Mouse (Mus musculus) c-Kit-positive CD71-negative TER-119-negative erythroid progenitor cells, embryonic 14.5 days (primary cell): Measurements from ENCODE around the gene B4galnt1.
A peak's percentile ranks its signal among the peaks of the same experiment; 100 is the strongest.
"Not testable (repeated sequence)": the region's sequence is repeated elsewhere in the genome, so short reads cannot be mapped to it uniquely, and the experiment has no call there.

Source experiments
- DNase-seq: peaks from one replicate; pipeline ENCODE4 v3.0.0-alpha.2; 2013; ENCODE audit warnings: low read depth

The B4galnt1 gene

GRCm38 (mm10) chr10:127143228-127143627 is 21.8 kb upstream of the B4galnt1 start:
- no peak for DNase-seq

- no peak for DNase-seq
Observed at GRCm38 (mm10) chr10:127144536-127144935, 20.5 kb upstream of the B4galnt1 start.

GRCm38 (mm10) chr10:127145303-127145702 is 19.7 kb upstream of the B4galnt1 start:
- no peak for DNase-seq

GRCm38 (mm10) chr10:127147135-127147534 is 17.9 kb upstream of the B4galnt1 start:
- no peak for DNase-seq

GRCm38 (mm10) chr10:127150471-127150872 is 14.6 kb upstream of the B4galnt1 start:
- DNase-seq = no peak

DNA sequence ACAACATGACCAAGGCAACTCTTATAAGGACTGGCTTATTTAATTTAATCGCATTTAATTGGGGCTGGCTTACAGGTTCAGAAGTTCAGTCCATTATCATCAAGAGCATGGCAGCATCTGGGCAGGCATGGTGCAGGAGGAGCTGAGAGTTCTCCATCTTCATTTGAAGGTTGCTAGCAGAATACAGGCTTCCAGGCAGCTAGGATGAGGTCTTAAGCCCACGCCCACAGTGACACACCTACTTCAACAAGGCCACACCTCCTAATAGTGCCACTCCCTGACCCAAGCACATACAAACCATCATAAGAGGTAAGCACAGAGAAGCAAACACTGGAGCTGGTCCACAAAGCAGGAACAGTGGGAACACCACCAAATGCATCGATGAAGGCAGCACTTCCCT is 13.8 kb upstream of the B4galnt1 start:
- DNase-seq = not testable (repeated sequence)

GRCm38 (mm10) chr10:127152556-127152955 is 12.5 kb upstream of the B4galnt1 start:
- DNase-seq = not testable (repeated sequence)

- no peak for DNase-seq
Observed at GRCm38 (mm10) chr10:127153323-127153722, 11.7 kb upstream of the B4galnt1 start.

DNA sequence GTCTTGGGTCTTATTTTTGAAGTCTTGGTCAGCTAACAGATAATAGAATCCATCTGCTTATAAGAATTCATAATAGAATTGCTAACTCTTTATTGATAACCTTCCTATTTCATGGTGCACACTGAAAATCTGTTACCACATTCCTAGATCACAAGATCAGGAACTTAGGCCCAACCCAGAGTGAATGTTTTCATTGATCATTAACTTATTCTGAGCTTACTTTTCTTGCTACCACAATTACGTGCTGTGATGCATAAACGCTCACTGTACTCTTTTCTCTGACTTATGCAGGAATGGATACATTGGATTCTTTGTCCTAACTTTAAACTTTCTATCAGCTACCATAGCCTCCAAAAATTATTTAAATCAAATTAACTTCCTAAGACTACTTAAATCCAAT is 10.8 kb upstream of the B4galnt1 start:
- no peak for DNase-seq

DNA sequence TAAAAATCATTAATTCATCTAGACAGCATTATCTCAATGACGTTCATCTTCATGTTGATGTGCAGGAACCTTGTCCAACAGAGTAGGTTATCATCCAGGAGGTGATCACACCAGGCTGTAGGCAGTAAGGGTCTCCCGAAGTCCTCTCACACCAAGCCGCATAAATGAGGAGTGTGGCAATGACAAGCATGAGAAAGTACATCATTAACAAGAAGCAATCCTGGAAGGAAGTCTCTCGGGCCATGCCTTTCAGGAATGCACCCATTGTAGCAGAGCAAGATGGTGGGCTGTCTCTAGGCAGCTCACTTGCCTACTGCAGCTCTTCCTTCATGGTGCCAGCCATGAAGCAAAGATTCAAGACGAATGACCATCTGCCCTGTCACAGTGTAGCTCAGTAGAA is 10.4 kb upstream of the B4galnt1 start:
- DNase-seq = no peak

GRCm38 (mm10) chr10:127156089-127156488 is 8.9 kb upstream of the B4galnt1 start:
- no peak for DNase-seq

GRCm38 (mm10) chr10:127156511-127156910 is 8.5 kb upstream of the B4galnt1 start:
- no peak for DNase-seq

DNA sequence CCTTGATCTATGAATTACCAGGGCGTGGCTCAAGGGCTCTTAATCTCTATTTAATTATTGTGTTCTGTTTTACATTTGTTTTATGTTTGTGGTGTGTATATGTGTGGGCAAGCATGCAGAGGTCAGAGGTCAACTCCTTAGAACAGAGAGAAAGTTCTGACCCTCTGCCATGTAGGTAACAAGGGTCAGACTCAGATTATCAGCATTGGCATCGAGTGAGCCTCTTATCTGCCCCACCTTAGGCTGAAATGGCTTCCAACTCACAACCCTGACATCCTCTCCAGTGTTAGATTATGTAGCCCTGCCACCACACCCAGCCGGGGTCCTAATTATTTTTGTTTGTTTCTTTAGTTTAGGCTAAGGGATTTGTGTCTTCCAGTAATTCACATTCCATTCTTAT is 6.6 kb upstream of the B4galnt1 start:
- no peak for DNase-seq

DNA sequence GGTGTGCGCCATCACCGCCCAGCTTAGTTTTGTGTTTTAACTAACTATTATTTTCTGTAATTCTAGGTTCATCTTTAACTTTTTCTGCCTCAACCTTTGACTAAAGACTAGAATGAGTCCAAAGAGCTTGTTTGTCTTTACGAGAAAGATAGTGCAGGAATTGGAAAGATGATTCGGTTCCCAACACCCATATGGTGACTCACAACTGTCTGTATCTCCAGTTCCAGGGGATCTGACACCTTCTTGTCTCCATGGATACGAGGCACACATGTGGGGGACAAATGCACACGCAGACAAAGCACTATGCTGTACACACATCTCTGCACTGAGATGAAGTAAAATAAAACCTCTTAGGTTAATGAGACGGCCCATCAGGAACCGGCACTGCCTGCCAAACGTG is 4.9 kb upstream of the B4galnt1 start:
- DNase-seq = no peak

DNA sequence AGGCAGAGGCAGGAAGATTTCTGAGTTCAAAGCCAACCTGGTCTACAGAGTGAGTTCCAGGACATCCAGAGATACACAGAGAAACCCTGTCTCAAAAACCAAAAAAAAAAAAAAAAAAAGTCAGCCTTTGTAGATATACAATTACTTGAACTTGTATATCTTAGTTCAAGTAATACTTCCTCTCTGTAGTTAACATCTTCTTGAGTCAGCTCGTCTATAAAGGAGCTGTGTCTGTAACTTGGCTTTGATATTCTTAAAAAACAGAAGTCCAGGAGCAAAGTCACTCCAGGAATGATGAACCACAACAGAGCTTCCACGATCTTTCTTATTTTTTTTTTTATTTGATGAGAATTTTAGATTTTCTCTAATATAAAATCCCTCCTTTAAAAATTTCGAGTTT is 4.3 kb upstream of the B4galnt1 start:
- no peak for DNase-seq

DNA sequence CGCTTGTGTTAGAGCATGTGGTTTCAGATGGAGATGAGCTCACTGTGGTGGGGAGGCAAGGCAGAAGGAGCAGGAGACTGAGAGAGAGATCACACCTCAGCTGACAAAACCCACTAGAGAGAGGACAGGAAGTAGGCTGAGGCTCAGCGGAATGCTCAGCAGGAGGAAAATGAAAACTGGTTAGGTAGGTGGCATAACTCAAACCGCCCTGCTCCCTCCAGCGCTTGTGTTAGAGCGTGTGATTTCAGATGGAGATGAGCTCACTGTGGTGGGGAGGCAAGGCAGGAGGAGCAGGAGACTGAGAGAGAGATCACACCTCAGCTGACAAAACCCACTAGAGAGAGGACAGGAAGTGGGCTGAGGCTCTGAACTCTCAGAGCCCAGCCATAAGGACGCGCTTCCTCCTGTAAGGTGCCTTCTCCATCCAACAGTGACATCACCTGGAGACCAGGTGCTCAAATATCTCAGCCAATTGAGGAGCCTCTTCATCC is 2.2 kb upstream of the B4galnt1 start:
- DNase-seq = not testable (repeated sequence)

DNA sequence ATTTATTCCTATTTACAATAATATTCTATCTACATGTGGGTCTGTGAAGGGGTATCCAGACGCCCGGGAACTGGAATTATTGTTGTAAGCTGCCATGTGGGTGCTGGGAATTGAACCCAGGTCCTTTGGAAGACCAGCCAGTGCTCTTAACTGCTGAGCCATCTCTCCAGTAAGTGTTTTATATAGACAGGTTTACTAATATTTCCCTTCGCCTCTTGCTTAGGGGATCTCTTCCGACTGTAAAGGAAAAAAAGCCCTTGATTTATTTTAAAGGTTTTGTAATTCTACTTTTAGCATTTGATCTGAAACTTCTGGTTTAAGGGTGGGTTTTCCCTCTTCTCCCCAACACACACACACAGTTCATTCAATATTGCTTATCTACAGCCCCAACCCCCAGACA is 835 bp upstream of the B4galnt1 start:
- no peak for DNase-seq

GRCm38 (mm10) chr10:127165354-127165653 is 279 bp downstream of the B4galnt1 start:
- peak; percentile 42 for DNase-seq

- DNase-seq = no peak
Observed at GRCm38 (mm10) chr10:127165654-127166403, 804 bp downstream of the B4galnt1 start.

DNA sequence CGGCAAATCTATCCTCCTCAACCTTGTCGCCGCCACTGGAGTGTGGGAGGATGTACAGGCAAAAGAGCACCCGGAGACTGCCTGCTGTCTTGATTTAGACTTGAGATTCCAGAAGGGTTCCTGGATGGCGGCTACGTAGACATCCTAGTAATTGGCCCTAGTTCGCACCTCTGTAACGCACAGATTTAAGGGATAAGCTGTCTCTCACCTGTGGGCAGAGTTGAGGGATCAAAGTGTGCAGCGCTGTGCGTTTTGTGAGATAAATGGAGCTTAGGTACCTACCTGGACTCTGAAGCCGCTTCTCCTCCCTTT is 1.3 kb downstream of the B4galnt1 start:
- DNase-seq = no peak

DNA sequence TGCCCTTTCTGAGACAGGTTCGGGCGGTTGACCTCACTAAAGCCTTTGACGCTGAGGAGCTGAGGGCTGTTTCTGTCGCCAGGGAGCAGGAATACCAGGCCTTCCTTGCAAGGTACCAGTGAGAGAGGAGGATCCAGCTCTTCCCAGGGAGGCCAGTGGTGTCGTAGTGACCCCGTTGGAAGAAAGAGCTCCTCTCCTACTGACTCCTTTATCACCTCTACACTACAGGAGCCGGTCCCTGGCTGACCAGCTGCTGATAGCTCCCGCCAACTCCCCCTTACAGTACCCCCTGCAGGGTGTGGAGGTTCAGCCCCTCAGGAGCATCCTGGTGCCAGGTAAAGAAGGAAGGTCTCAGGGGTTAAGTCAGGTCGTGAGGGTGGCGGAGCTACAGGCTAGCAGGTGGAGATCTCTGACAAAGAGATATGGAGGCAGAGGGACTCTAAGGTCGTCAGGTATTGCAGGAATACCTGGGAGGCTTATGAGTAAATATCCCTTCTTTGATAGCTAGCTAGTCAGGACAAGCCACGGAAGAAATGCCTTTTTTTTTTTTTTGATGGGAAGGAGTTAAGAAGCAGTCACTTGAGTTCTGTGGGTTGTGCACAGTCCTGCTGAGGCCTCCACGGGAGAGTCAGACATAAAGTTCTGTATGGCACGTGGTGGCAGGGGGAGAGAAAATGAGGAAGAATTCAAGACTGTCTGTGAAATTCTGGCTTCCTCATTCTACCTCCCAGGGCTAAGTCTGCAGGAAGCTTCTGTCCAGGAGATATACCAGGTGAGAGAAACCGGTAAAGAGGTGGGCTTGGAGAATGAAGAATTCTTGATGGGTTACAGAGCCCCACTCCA is 2.0 kb downstream of the B4galnt1 start:
- no peak for DNase-seq

GRCm38 (mm10) chr10:127167614-127168192 is 2.7 kb downstream of the B4galnt1 start:
- DNase-seq = no peak

DNA sequence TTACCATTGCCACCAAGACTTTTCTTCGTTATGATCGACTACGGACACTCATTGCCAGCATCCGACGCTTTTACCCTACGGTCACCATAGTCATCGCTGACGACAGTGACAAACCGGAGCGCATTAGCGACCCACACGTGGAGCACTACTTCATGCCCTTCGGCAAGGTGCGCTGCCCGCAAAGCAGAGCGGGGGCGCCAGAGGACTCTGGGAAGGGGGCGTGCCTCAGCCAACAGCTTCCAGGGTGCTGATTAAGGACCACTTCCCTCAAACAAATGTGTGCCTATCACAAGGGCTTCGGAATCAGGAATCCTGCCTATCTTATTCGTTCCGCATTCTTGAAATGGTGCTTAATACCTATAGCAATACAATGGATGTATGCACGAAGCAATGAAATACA is 5.0 kb downstream of the B4galnt1 start:
- no peak for DNase-seq
